Mouse (Mus musculus) cerebellum, adult 8-10 months (tissue): ENCODE results near the gene Gm26661.
A peak's percentile ranks its signal among the peaks of the same experiment; 100 is the strongest.

Experiments used
- DNase-seq: peaks from one replicate; pipeline ENCODE4 v3.0.0; 2022

The Gm26661 gene

GRCm38 (mm10) chr14:7821341-7821740, 30.0 kb downstream of the Gm26661 start:
- DNase-seq = no peak

GRCm38 (mm10) chr14:7822693-7823092, 31.3 kb downstream of the Gm26661 start:
- no peak for DNase-seq

GRCm38 (mm10) chr14:7824651-7825268, 33.4 kb downstream of the Gm26661 start:
- DNase-seq = no peak

- no peak for DNase-seq
Measured at GRCm38 (mm10) chr14:7826151-7826937, 35.0 kb downstream of the Gm26661 start.

GRCm38 (mm10) chr14:7829181-7829580, 37.8 kb downstream of the Gm26661 start:
- no peak for DNase-seq

- DNase-seq = peak; percentile 35
Measured at GRCm38 (mm10) chr14:7831770-7832439, 40.5 kb downstream of the Gm26661 start.

- DNase-seq = no peak
Measured at GRCm38 (mm10) chr14:7832440-7832783, 41.0 kb downstream of the Gm26661 start.

- no peak for DNase-seq
Measured at GRCm38 (mm10) chr14:7833458-7833857, 42.1 kb downstream of the Gm26661 start.

- DNase-seq = no peak
Measured at GRCm38 (mm10) chr14:7838564-7839089, 47.2 kb downstream of the Gm26661 start.

GRCm38 (mm10) chr14:7839950-7840514, 48.6 kb downstream of the Gm26661 start:
- DNase-seq = no peak
